Mouse (Mus musculus) Patski (cell line): Measurements from ENCODE around the gene Nrp2. TPM values are rescaled to one million over a fixed set of nuclear protein-coding genes. Genes with fewer than 3 reads are reported as not detected.

Source experiments
- ATAC-seq: fragments of 100-300 bp; one replicate; pipeline ENCODE4 v1.8.0; 2021
- CTCF ChIA-PET: fragments of 350-600 bp; sonication (Branson Sonifier 250); formaldehyde crosslinking; loops from one replicate; lab custom pipeline; 2022; ENCODE audit warnings: inconsistent platforms; lab: Charles Lee
- POLR2A ChIA-PET: fragments of 350-600 bp; sonication (Branson Sonifier 250); formaldehyde crosslinking; loops from one replicate; lab custom pipeline; 2022; ENCODE audit warnings: antibody characterized with exemption, inconsistent platforms; lab: Charles Lee
- DNase-seq: peaks from one replicate; pipeline ENCODE4 v3.0.0-alpha.2; 2011; ENCODE audit warnings: low read depth, low spot score
- H3K27me3 ChIP-seq: fragments of 371-371 bp; one replicate; pipeline ENCODE4 v1.5.1; 2021
- CTCF ChIP-seq: fragments of 100-300 bp; IDR thresholded peaks from one replicate; pipeline ENCODE4 v1.5.1; 2021
- in situ Hi-C: fragments of 300-500 bp; cut with MboI; formaldehyde crosslinking; loops from 3 replicates; pipeline ENCODE4 v1.11.1; 2018; ENCODE audit warnings: low pct_unique_long_range_greater_than_20kb, mixed read lengths
- polyA plus RNA-seq: library from polyadenylated mRNA; unstranded; gene quantifications from one replicate; pipeline ENCODE4 v1.2.3, GENCODE M21; 2021

The Nrp2 gene
- polyA plus RNA-seq, 1 experiment from 2014 or later = 80.4 TPM

GRCm38 (mm10) chr1:62729345-62730150 is 26.5 kb downstream of the Nrp2 start:
- TF ChIP-seq CTCF = no peak
- DNase-seq = no peak
- ChIA-PET POLR2A (interaction anchor here (0.6 to 0.7 kb wide), 3 partner anchors 64 to 283 kb away, joined by 3 to 7 read pairs (median 3); no protein-coding TSS in a partner anchor), CTCF (no interaction called here)
- no peaks in the 10 kb centered on the region for H3K27me3 ChIP-seq
- ATAC-seq = no peak
- in situ Hi-C loops = no loop called here

DNA sequence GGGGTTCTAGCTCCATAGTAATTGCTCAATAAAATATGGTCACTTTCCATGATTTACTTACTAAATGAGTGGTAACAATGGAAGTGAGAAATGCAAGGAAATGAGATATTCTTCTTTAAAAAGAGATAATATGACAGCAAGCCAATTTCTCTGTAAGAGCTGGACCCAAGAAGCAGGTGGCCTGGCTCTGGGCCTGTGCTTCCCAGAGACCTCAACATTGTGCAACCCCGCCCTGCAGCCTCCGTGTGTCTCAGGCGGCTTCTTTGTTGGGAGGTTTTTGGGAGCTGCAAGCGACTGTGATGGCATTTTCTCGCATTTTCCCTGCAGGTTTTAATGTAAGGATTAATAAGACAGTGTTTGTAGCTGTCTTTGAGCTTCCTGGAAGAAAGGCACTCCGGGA is 29.0 kb downstream of the Nrp2 start:
- DNase-seq (no peak), ATAC-seq (no peak)
- ChIA-PET POLR2A (interaction anchor here (0.6 to 0.7 kb wide), 2 partner anchors 20 to 23 kb away, joined by 3 to 4 read pairs; no protein-coding TSS in a partner anchor), CTCF (interaction anchor here (1.0 kb wide), 1 partner anchor 45 kb away, joined by 3 read pairs; no protein-coding TSS in a partner anchor)
- H3K27me3 ChIP-seq = no peaks in the 10 kb centered on the region
- no peak for TF ChIP-seq CTCF
- in situ Hi-C loops = no loop called here

DNA sequence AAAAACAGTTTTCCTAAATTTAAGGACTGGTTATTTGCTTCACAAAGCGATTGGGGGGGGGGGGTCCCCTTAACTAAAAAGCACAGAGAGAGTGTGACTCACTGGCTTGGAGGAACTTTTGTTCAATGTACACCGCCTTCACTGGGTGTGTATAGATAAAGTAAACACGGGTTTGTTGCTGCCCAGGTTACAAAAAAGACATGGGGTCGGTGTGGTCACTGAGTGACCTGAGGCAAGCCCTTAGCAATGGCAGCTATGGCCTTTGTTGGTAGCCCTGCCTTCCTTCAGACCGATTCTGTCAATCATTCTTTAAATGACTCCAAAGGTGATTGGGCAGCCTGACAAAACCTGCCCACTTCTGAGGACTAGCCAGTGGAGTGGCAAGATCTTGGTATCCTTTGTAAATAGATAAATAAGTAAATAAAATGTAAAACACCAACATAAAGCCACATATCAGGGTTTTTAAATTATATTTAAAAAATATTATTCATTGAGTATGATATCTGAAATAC is 31.4 kb downstream of the Nrp2 start:
- no peak for ATAC-seq
- TF ChIP-seq CTCF = no peak
- ChIA-PET POLR2A (interaction anchor here (1.1 kb wide), 1 partner anchor 231 kb away, joined by 3 read pairs; no protein-coding TSS in a partner anchor), CTCF (interaction anchor here (1.1 to 1.5 kb wide), 2 partner anchors 28 to 48 kb away, joined by 3 read pairs; no protein-coding TSS in a partner anchor)
- no peaks in the 10 kb centered on the region for H3K27me3 ChIP-seq
- in situ Hi-C loops = no loop called here
- no peak for DNase-seq

DNA sequence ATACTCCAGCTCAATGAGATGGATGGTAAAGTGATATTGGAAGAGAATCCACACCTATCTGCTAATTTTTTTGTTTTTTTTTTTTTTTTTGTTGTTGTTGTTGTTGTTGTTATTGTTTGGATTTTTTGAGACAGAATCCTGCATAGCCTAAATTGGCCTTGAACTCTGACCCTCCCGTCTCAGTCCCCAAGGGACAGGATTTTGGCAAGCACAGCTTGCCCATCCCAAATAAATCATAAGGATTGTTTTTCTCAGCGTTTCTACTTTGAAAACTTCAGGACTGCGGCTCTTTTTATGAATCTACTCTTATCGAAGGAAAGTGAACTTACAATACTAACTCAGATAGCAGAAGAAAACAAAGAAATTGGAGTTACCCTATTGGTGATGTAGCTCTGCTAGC is 31.9 kb downstream of the Nrp2 start:
- TF ChIP-seq CTCF = no peak
- POLR2A ChIA-PET = interaction anchor here (0.8 kb wide), 1 partner anchor 16 kb away, joined by 3 read pairs; no protein-coding TSS in a partner anchor
- no peak for DNase-seq
- CTCF ChIA-PET = interaction anchor here (1.5 to 1.8 kb wide), 3 partner anchors 31 to 52 kb away, joined by 3 to 5 read pairs (median 3); partner anchors contain the start of gene Nrp2
- ATAC-seq = no peak
- no peaks in the 10 kb centered on the region for H3K27me3 ChIP-seq
- in situ Hi-C loops = no loop called here

DNA sequence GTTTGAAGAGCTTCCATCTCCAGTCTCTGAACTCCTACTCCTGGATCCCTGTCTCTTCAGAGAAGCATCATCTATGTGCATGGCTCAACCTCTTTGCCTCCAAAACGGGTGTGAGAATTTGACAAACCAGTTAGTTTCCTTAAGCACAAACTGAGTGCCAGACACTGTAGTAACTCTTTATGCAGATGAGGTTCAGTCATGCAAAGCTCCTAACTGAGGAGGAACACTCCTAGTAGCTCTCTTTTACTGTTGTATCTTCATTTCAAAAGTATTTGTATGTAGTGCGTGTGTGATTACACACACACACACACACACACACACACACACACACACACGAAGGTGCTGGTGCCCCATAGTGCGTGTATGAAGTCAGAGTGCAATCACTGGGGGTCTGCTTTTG is 32.8 kb downstream of the Nrp2 start:
- no peaks in the 10 kb centered on the region for H3K27me3 ChIP-seq
- POLR2A ChIA-PET = interaction anchor here (0.6 to 0.8 kb wide), 2 partner anchors 15 to 185 kb away, joined by 3 read pairs; no protein-coding TSS in a partner anchor
- DNase-seq (no peak), ATAC-seq (no peak)
- CTCF ChIA-PET = interaction anchor here (0.8 to 1.8 kb wide), 3 partner anchors 13 to 51 kb away, joined by 3 to 5 read pairs (median 3); partner anchors contain the start of gene Nrp2
- no peak for TF ChIP-seq CTCF
- in situ Hi-C loops = no loop called here

- ATAC-seq (no peak), DNase-seq (no peak)
- TF ChIP-seq CTCF = no peak
- CTCF ChIA-PET = interaction anchor here (0.8 to 1.8 kb wide), 3 partner anchors 14 to 50 kb away, joined by 3 to 5 read pairs (median 3); partner anchors contain the start of gene Nrp2
- POLR2A ChIA-PET = no interaction called here
- in situ Hi-C loops = no loop called here
- no peaks in the 10 kb centered on the region for H3K27me3 ChIP-seq
Measured at GRCm38 (mm10) chr1:62736455-62737012, 33.4 kb downstream of the Nrp2 start.

DNA sequence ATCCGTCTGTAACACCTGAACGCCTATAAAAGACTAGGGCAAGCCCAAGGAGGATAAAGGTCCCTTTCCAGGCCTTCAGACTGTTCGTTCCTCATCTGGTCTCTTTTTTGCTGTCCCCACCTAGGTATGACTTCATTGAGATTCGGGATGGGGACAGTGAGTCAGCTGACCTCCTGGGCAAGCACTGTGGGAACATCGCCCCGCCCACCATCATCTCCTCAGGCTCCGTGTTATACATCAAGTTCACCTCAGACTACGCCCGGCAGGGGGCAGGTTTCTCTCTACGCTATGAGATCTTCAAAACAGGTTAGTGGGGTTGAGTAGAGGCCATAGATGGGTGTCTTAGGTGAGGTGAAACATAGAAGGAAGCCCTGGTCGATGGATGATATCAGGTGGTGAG is 35.1 kb downstream of the Nrp2 start:
- in situ Hi-C loops = no loop called here
- ATAC-seq = no peak

DNA sequence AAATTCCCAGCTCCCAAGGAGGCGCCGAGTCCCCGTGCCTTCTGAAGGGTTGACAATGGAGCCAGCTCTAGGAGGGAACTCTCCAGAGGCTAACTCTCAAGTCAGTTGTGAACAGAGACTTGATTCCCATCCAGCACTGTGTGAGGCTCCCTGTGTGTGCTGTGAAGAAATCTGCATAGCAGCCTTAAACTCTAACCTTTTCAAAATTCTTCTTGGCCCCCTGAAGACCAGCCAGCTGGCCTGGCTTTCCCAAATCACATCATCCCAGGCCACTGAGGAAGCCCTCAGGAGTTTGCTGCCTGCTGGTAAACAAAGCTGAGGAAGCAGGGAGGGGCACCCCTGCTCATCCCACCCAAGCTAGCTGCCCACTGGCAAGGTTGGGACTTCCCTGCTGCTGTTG is 39.0 kb downstream of the Nrp2 start:
- ChIA-PET CTCF (no interaction called here), POLR2A (no interaction called here)
- DNase-seq = no peak
- no peak for TF ChIP-seq CTCF
- no peak for ATAC-seq
- in situ Hi-C loops = no loop called here
- no peaks in the 10 kb centered on the region for H3K27me3 ChIP-seq

More for the DNA sequence above, 35.1 kb downstream of the Nrp2 start:
- no peaks in the 10 kb centered on the region for H3K27me3 ChIP-seq
- no peak for DNase-seq
- ChIA-PET POLR2A (no interaction called here), CTCF (no interaction called here)
- TF ChIP-seq CTCF = no peak

GRCm38 (mm10) chr1:62743064-62743694 is 40.1 kb downstream of the Nrp2 start:
- no peaks in the 10 kb centered on the region for H3K27me3 ChIP-seq
- ChIA-PET POLR2A (no interaction called here), CTCF (interaction anchor here (0.9 kb wide), 1 partner anchor 10 kb away, joined by 3 read pairs; no protein-coding TSS in a partner anchor)
- in situ Hi-C loops = no loop called here
- no peak for TF ChIP-seq CTCF
- DNase-seq (no peak), ATAC-seq (no peak)

DNA sequence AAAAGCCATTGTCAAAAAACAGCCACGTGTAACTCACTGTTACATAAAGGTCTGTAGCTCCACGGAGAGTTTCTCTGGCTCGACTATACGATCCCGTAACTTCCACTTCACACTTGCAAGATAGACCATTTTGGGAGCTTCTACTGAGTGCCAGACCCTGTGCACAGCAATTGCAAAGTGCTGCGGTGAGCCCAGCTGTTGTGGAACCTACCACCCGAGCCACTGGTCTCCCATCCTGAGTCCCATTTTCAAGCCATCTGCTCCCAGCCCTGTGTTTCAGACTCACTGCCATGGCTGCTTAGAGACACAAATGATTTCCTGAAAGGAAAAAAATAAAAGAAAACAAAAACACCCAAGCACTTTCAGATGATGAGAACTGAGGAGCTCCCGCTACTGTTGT is 42.8 kb downstream of the Nrp2 start:
- H3K27me3 ChIP-seq = no peaks in the 10 kb centered on the region
- ChIA-PET POLR2A (no interaction called here), CTCF (no interaction called here)
- no peak for TF ChIP-seq CTCF
- DNase-seq (no peak), ATAC-seq (no peak)
- in situ Hi-C loops = no loop called here
